Mouse (Mus musculus): ENCODE measurements at regions not wholly inside any gene's neighbourhood (a gene's known extent, or its start where the extent isn't known, plus 50 kb on each side); places are given as distances from the start of the nearest gene placed in this dataset.
"Not testable (repeated sequence)": the region's sequence is repeated elsewhere in the genome, so short reads cannot be mapped to it uniquely, and the experiment has no call there.

GRCm38 (mm10) chr3:8163030-8163429 is 1446.9 kb downstream of the Zfp704 start:
- DNase-seq (ENCODE audit: low spot score in 2 of 2): no peak

- no peak for DNase-seq (ENCODE audit: low spot score in 2 of 2)
These were observed 1447.7 kb downstream of the Zfp704 start for GRCm38 (mm10) chr3:8161997-8162756.

GRCm38 (mm10) chr3:8143016-8143415 is 1466.9 kb downstream of the Zfp704 start:
- no peak for DNase-seq (ENCODE audit: low spot score in 2 of 2)

- DNase-seq (ENCODE audit: low spot score in 2 of 2): no peak
These were observed 1467.7 kb downstream of the Zfp704 start for GRCm38 (mm10) chr3:8142190-8142589.

- DNase-seq (ENCODE audit: low spot score in 2 of 2): no peak
These were observed 1468.2 kb downstream of the Zfp704 start for GRCm38 (mm10) chr3:8141664-8142084.

- DNase-seq (ENCODE audit: low spot score in 2 of 2): not testable (repeated sequence)
These were observed 1486.2 kb downstream of the Zfp704 start for GRCm38 (mm10) chr3:8123641-8124040.

- no peak for DNase-seq (ENCODE audit: low spot score in 2 of 2)
These were observed 1486.7 kb downstream of the Zfp704 start for GRCm38 (mm10) chr3:8123141-8123540.

- no peak for DNase-seq (ENCODE audit: low spot score in 2 of 2)
These were observed 1478.0 kb upstream of the 1700008P02Rik start for GRCm38 (mm10) chr3:8098291-8098690.

- DNase-seq (ENCODE audit: low spot score in 2 of 2): no peak
These were observed 1464.5 kb upstream of the 1700008P02Rik start for GRCm38 (mm10) chr3:8084749-8085148.

GRCm38 (mm10) chr3:8053711-8054110 is 1433.5 kb upstream of the 1700008P02Rik start:
- no peak for DNase-seq (ENCODE audit: low spot score in 2 of 2)

GRCm38 (mm10) chr3:8051167-8051566 is 1430.9 kb upstream of the 1700008P02Rik start:
- DNase-seq (ENCODE audit: low spot score in 2 of 2): no peak

GRCm38 (mm10) chr3:8049706-8050105 is 1429.5 kb upstream of the 1700008P02Rik start:
- DNase-seq (ENCODE audit: low spot score in 2 of 2): no peak

GRCm38 (mm10) chr3:8046348-8046747 is 1426.1 kb upstream of the 1700008P02Rik start:
- no peak for DNase-seq (ENCODE audit: low spot score in 2 of 2)

GRCm38 (mm10) chr3:8036697-8037096 is 1416.5 kb upstream of the 1700008P02Rik start:
- no peak for DNase-seq (ENCODE audit: low spot score in 2 of 2)

- DNase-seq (ENCODE audit: low spot score in 2 of 2): no peak
These were observed 1415.0 kb upstream of the 1700008P02Rik start for GRCm38 (mm10) chr3:8035091-8035729.

- no peak for DNase-seq (ENCODE audit: low spot score in 2 of 2)
These were observed 1406.2 kb upstream of the 1700008P02Rik start for GRCm38 (mm10) chr3:8026325-8027017.

- DNase-seq (ENCODE audit: low spot score in 2 of 2): no peak
These were observed 1402.4 kb upstream of the 1700008P02Rik start for GRCm38 (mm10) chr3:8022654-8023053.

- DNase-seq (ENCODE audit: low spot score in 2 of 2): no peak
These were observed 1397.2 kb upstream of the 1700008P02Rik start for GRCm38 (mm10) chr3:8017489-8017888.

- DNase-seq (ENCODE audit: low spot score in 2 of 2): no peak
These were observed 1396.7 kb upstream of the 1700008P02Rik start for GRCm38 (mm10) chr3:8016945-8017344.

- DNase-seq (ENCODE audit: low spot score in 2 of 2): no peak
These were observed 1389.7 kb upstream of the 1700008P02Rik start for GRCm38 (mm10) chr3:8009966-8010365.

- no peak for DNase-seq (ENCODE audit: low spot score in 2 of 2)
These were observed 1386.6 kb upstream of the 1700008P02Rik start for GRCm38 (mm10) chr3:8006708-8007395.

- no peak for DNase-seq (ENCODE audit: low spot score in 2 of 2)
These were observed 1386.0 kb upstream of the 1700008P02Rik start for GRCm38 (mm10) chr3:8006273-8006672.

Data from spleen, postnatal 36 days (tissue).